Mouse (Mus musculus) heart, embryonic 11.5 days (tissue): ENCODE results near the gene Flvcr2. TPM values are rescaled to one million over a fixed set of nuclear protein-coding genes. Genes with fewer than 3 reads are reported as not detected.

Source experiments
- ATAC-seq: fragments of 200-750 bp; cut with Nextera tagmentation; replicated peaks from 2 replicates; pipeline ENCODE4 v1.8.0; 2017; ENCODE audit warnings: moderate library complexity; ENCODE audit not compliant: insufficient number of reproducible peaks, low FRiP score, low TSS enrichment
- H3K27ac ChIP-seq: fragments of 300-500 bp; sonication (generic); 2 replicates; pipeline ENCODE4 v1.5.1; 2014; ENCODE audit warnings: mild to moderate bottlenecking, low read depth, low read length
- H3K27me3 ChIP-seq: fragments of 300-500 bp; sonication (generic); 2 replicates; pipeline ENCODE4 v1.6.1; 2014; ENCODE audit warnings: mild to moderate bottlenecking, low read length, mixed read lengths; ENCODE audit not compliant: control insufficient read depth, insufficient read depth
- H3K36me3 ChIP-seq: fragments of 300-500 bp; sonication (generic); 2 replicates; pipeline ENCODE4 v1.6.1; 2014; ENCODE audit warnings: mild to moderate bottlenecking, low read length, moderate library complexity, mixed read lengths; ENCODE audit not compliant: control insufficient read depth, insufficient read depth
- H3K4me1 ChIP-seq: fragments of 300-500 bp; sonication (generic); 2 replicates; pipeline ENCODE4 v1.6.1; 2014; ENCODE audit warnings: low read length; ENCODE audit not compliant: control insufficient read depth, insufficient read depth
- H3K4me2 ChIP-seq: fragments of 300-500 bp; sonication (generic); 2 replicates; pipeline ENCODE4 v1.6.1; 2014; ENCODE audit warnings: mild to moderate bottlenecking, moderate library complexity
- H3K4me3 ChIP-seq: fragments of 300-500 bp; sonication (generic); 2 replicates; pipeline ENCODE4 v1.5.1; 2014; ENCODE audit warnings: low read depth, low read length
- H3K9ac ChIP-seq: fragments of 300-500 bp; sonication (generic); 2 replicates; pipeline ENCODE4 v1.6.1; 2014; ENCODE audit warnings: mild to moderate bottlenecking, low read depth, low read length, moderate library complexity
- H3K9me3 ChIP-seq: fragments of 300-500 bp; sonication (generic); replicated peaks from 2 replicates; pipeline ENCODE4 v1.6.1; 2016; ENCODE audit warnings: low read length; ENCODE audit not compliant: control insufficient read depth
- WGBS: fragments of 180-500 bp; shearing (Covaris S2); extraction: QIAGEN DNeasy Blood & Tissue Kit; methylation state at CpG from one replicate; pipeline ENCODE4 v1.1.7; 2014; ENCODE audit not compliant: insufficient replicate concordance; 5-methylcytosine and 5-hydroxymethylcytosine counted together
- polyA plus RNA-seq: library from polyadenylated mRNA; unstranded; fragments of >200 nt; fragmentation: Nextera tagmentation; extraction: Ambion mirVana; gene quantifications from 2 replicates; pipeline ENCODE4 v1.2.1, GENCODE M21; 2014

The Flvcr2 gene
- polyA plus RNA-seq, 1 experiment from 2014 or later, result 5.8 TPM

- Histone ChIP-seq H3K4me2 (peak overlapping the region; percentile 82), H3K9ac (peak overlapping the region; percentile 71), H3K9me3 (no peaks in the 10 kb centered on the region), H3K4me3 (peak overlapping the region; percentile 45), H3K27ac (peak overlapping the region; percentile 82), H3K36me3 (no peaks in the 10 kb centered on the region), H3K4me1 (peaks cover 7% of the 10 kb centered on the region), H3K27me3 (no peaks in the 10 kb centered on the region)
- WGBS, result 8% methylated on average over 20 of the region's 20 CpGs
- peak; percentile 71 for ATAC-seq
Observed at GRCm38 (mm10) chr12:85705002-85705830, 41.1 kb upstream of the Flvcr2 start.

GRCm38 (mm10) chr12:85705831-85706530 is 40.4 kb upstream of the Flvcr2 start:
- H3K27me3 ChIP-seq, result no peaks in the 10 kb centered on the region
- 20% methylated on average over 17 of the region's 17 CpGs for WGBS
- no peaks in the 10 kb centered on the region for H3K9me3 ChIP-seq
- H3K4me3 ChIP-seq, result peak overlapping the region; percentile 45
- peak overlapping the region; percentile 82; the same call in 1 of the 2 replicates for H3K27ac ChIP-seq
- peak overlapping the region; percentile 82 for H3K4me2 ChIP-seq
- H3K36me3 ChIP-seq, result no peaks in the 10 kb centered on the region
- no peak for ATAC-seq
- H3K4me1 ChIP-seq, result peaks cover 7% of the 10 kb centered on the region
- H3K9ac ChIP-seq, result peak overlapping the region; percentile 71

- no peak overlapping the region for H3K27ac ChIP-seq
- H3K27me3 ChIP-seq, result no peaks in the 10 kb centered on the region
- no peak for ATAC-seq
- no peak overlapping the region for H3K9ac ChIP-seq
- no peaks in the 10 kb centered on the region for H3K36me3 ChIP-seq
- H3K4me3 ChIP-seq, result no peak overlapping the region
- no peak overlapping the region for H3K4me2 ChIP-seq
- H3K4me1 ChIP-seq, result peaks cover 7% of the 10 kb centered on the region
- no peaks in the 10 kb centered on the region for H3K9me3 ChIP-seq
- 78% methylated on average over 4 of the region's 4 CpGs for WGBS
Observed at GRCm38 (mm10) chr12:85706906-85707305, 39.4 kb upstream of the Flvcr2 start.

GRCm38 (mm10) chr12:85707391-85707790 is 38.9 kb upstream of the Flvcr2 start:
- 92% methylated on average over 11 of the region's 11 CpGs for WGBS
- ATAC-seq, result no peak
- H3K36me3 ChIP-seq, result no peaks in the 10 kb centered on the region

GRCm38 (mm10) chr12:85708556-85708955 is 37.8 kb upstream of the Flvcr2 start:
- 83% methylated on average over 12 of the region's 12 CpGs for WGBS
- Histone ChIP-seq H3K9ac (no peak overlapping the region), H3K4me1 (peaks cover 7% of the 10 kb centered on the region), H3K9me3 (no peaks in the 10 kb centered on the region), H3K27ac (no peak overlapping the region), H3K4me3 (no peak overlapping the region), H3K27me3 (no peaks in the 10 kb centered on the region), H3K36me3 (no peaks in the 10 kb centered on the region), H3K4me2 (no peak overlapping the region)
- ATAC-seq, result no peak

More at GRCm38 (mm10) chr12:85707391-85707790, 38.9 kb upstream of the Flvcr2 start:
- Histone ChIP-seq H3K27me3 (no peaks in the 10 kb centered on the region), H3K4me1 (peaks cover 7% of the 10 kb centered on the region), H3K4me2 (no peak overlapping the region), H3K4me3 (no peak overlapping the region), H3K9me3 (no peaks in the 10 kb centered on the region), H3K9ac (no peak overlapping the region), H3K27ac (no peak overlapping the region)

- no peak for ATAC-seq
- 78% methylated on average over 7 of the region's 7 CpGs for WGBS
- Histone ChIP-seq H3K9ac (no peak overlapping the region), H3K4me2 (no peak overlapping the region), H3K4me3 (no peak overlapping the region), H3K9me3 (no peaks in the 10 kb centered on the region), H3K36me3 (no peaks in the 10 kb centered on the region), H3K27ac (no peak overlapping the region), H3K4me1 (no peaks in the 10 kb centered on the region; the same call in 1 of the 2 replicates), H3K27me3 (no peaks in the 10 kb centered on the region)
Observed at GRCm38 (mm10) chr12:85710695-85711094, 35.6 kb upstream of the Flvcr2 start.

- Histone ChIP-seq H3K27me3 (no peaks in the 10 kb centered on the region), H3K9ac (no peak overlapping the region), H3K4me3 (no peak overlapping the region), H3K9me3 (no peaks in the 10 kb centered on the region), H3K4me2 (no peak overlapping the region), H3K27ac (no peak overlapping the region), H3K4me1 (no peaks in the 10 kb centered on the region), H3K36me3 (no peaks in the 10 kb centered on the region)
- 74% methylated on average over 2 of the region's 2 CpGs for WGBS
- no peak for ATAC-seq
Observed at GRCm38 (mm10) chr12:85712587-85712986, 33.8 kb upstream of the Flvcr2 start.

- Histone ChIP-seq H3K9ac (no peak overlapping the region), H3K27ac (no peak overlapping the region), H3K36me3 (no peaks in the 10 kb centered on the region), H3K4me1 (no peaks in the 10 kb centered on the region), H3K4me3 (no peak overlapping the region), H3K27me3 (no peaks in the 10 kb centered on the region), H3K9me3 (no peaks in the 10 kb centered on the region), H3K4me2 (no peak overlapping the region)
- WGBS, result 85% methylated on average over 5 of the region's 5 CpGs
- no peak for ATAC-seq
Observed at GRCm38 (mm10) chr12:85714126-85714525, 32.2 kb upstream of the Flvcr2 start.
